8 mouse cellular contexts compared by ENCODE assay signal in genomic region chr1:144003904-144004740, GRCm38 (mm10). TPM values are rescaled to one million over a fixed set of nuclear protein-coding genes. Genes with fewer than 3 reads are reported as not detected.
DNase-seq lines count a peak whose midpoint lies in the region; ATAC-seq and TF ChIP-seq lines count a peak whose summit lies in the region.

Gene Rgs2, minus strand, starts transcription at chr1:144004161.

- H3K4me1 ChIP-seq in ES-E14 (ENCODE audit: control insufficient read depth in 2 of 2, insufficient read depth in 2 of 2, low read length in 2 of 2, poor library complexity in 1 of 2): no peaks in the 10 kb centered on the region
- peaks cover 13% of the 10 kb centered on the region; the same call in 1 of the 2 replicates for H3K4me1 ChIP-seq in forebrain, postnatal 0 days (ENCODE audit: insufficient read depth)
- no peaks in the 10 kb centered on the region; the same call in 1 of the 2 replicates for H3K4me1 ChIP-seq in lung, embryonic 16.5 days (replicated peaks; ENCODE audit: control insufficient read depth, insufficient read depth, low read length)

- in situ Hi-C loops in ES-E14 (cut with MboI; ENCODE audit: low sequenced_read_pairs in 2 of 2, unreplicated experiment in 2 of 2): loop anchor here in 1 of 2 experiments (25.0 kb wide), 1 partner anchor 192 kb away; no protein-coding TSS in a partner anchor

- peak; percentile 70 for DNase-seq in ES-E14 (ENCODE audit: low read depth, low spot score)
- peak; percentile 94 to 98 for DNase-seq in cerebellum, adult 18-20 months
- peak; percentile 98 for DNase-seq in forebrain, postnatal 0 days
- DNase-seq in layer of hippocampus, adult 9-10 months (ENCODE audit: low spot score): peak; percentile 89
- DNase-seq in ovary, postnatal 10 days (ENCODE audit: low spot score): peak; percentile 93
- DNase-seq in thymus, postnatal 10 days (ENCODE audit: low spot score in 2 of 2): peak; percentile 95 to 97

- H3K4me2 ChIP-seq in forebrain, postnatal 0 days (ENCODE audit: low read depth): peak within 1 kb of the TSS; percentile 90
- H3K4me2 ChIP-seq in lung, embryonic 16.5 days (ENCODE audit: low read depth, low read length): peak within 1 kb of the TSS; percentile 84

- peak; percentile 36 for TF ChIP-seq CTCF in forebrain, postnatal 0 days (IDR thresholded peaks at IDR 0.05; ENCODE audit: low read depth)

- no peaks in the 10 kb centered on the region for H3K9me3 ChIP-seq in ES-E14 (ENCODE audit: control insufficient read depth, insufficient read depth, low read depth, low read length)
- no peaks in the 10 kb centered on the region for H3K9me3 ChIP-seq in forebrain, postnatal 0 days (ENCODE audit: low read length)
- H3K9me3 ChIP-seq in lung, embryonic 16.5 days (ENCODE audit: control insufficient read depth, low read length): no peaks in the 10 kb centered on the region

- WGBS in forebrain, postnatal 0 days: under 1% methylated on average over 57 of the region's 57 CpGs
- under 1% methylated on average over 57 of the region's 57 CpGs for WGBS in lung, embryonic 16.5 days

- peak; percentile 99 for ATAC-seq in forebrain, postnatal 0 days
- peak; percentile 68 to 70 for ATAC-seq in hematopoietic stem cell, adult 5-6 weeks (replicated peaks in 1 of 2; ENCODE audit: insufficient read depth in 1 of 2, low FRiP score in 2 of 2, low TSS enrichment in 1 of 2, low read depth in 1 of 2, poor library complexity in 2 of 2, severe bottlenecking in 2 of 2)
- ATAC-seq in lung, embryonic 16.5 days (ENCODE audit: low read depth): peak; percentile 99

- H3K4me3 ChIP-seq in ES-E14 (ENCODE audit: insufficient read depth in 1 of 2, low read depth in 1 of 2, low read length in 2 of 2, poor library complexity in 1 of 2, severe bottlenecking in 1 of 2): peak within 1 kb of the TSS; percentile 60 to 68
- peak within 1 kb of the TSS; percentile 90 for H3K4me3 ChIP-seq in forebrain, postnatal 0 days (ENCODE audit: low read depth, low read length)
- peak within 1 kb of the TSS; percentile 80 for H3K4me3 ChIP-seq in lung, embryonic 16.5 days (ENCODE audit: low read length)

- H3K27ac ChIP-seq in ES-E14 (ENCODE audit: insufficient read depth, low read depth, low read length, poor library complexity, severe bottlenecking): no peak within 1 kb of the TSS
- H3K27ac ChIP-seq in forebrain, postnatal 0 days (ENCODE audit: low read depth, low read length): peak within 1 kb of the TSS; percentile 83
- peak within 1 kb of the TSS; percentile 69 for H3K27ac ChIP-seq in lung, embryonic 16.5 days (ENCODE audit: low read length)

- H3K27me3 ChIP-seq in forebrain, postnatal 0 days (ENCODE audit: insufficient read depth, low read length): no peaks in the 10 kb centered on the region
- no peaks in the 10 kb centered on the region for H3K27me3 ChIP-seq in lung, embryonic 16.5 days (ENCODE audit: control insufficient read depth, insufficient read depth, low read depth, low read length)

- no peaks in the 10 kb centered on the region for H3K36me3 ChIP-seq in ES-E14 (ENCODE audit: control insufficient read depth, insufficient read depth, low read length, poor library complexity, severe bottlenecking)
- peaks cover 12% of the 10 kb centered on the region for H3K36me3 ChIP-seq in forebrain, postnatal 0 days (ENCODE audit: insufficient read depth)
- H3K36me3 ChIP-seq in lung, embryonic 16.5 days (ENCODE audit: control insufficient read depth, insufficient read depth, low read length): no peaks in the 10 kb centered on the region; the same call in 1 of the 2 replicates

- H3K9ac ChIP-seq in ES-E14 (ENCODE audit: insufficient read depth, low read depth, low read length, poor library complexity, severe bottlenecking): peak within 1 kb of the TSS; percentile 27
- peak within 1 kb of the TSS; percentile 80 for H3K9ac ChIP-seq in forebrain, postnatal 0 days
- H3K9ac ChIP-seq in lung, embryonic 16.5 days (ENCODE audit: low read length): peak within 1 kb of the TSS; percentile 84

TF ChIP-seq in ES-E14, 5 proteins besides CTCF, POLR2A, EP300 and RAD21:
- TF ChIP-seq HCFC1 (IDR thresholded peaks at IDR 0.05; ENCODE audit: borderline replicate concordance, insufficient read depth, low read length) (no peak), CHD2 (IDR thresholded peaks at IDR 0.05; ENCODE audit: low read depth, low read length) (no peak), MAFK (IDR thresholded peaks at IDR 0.05; ENCODE audit: insufficient read depth, low read depth, low read length) (no peak), ZC3H11A (IDR thresholded peaks at IDR 0.05; ENCODE audit: borderline replicate concordance, low read depth, low read length) (no peak), ZNF384 (IDR thresholded peaks at IDR 0.05; ENCODE audit: low read depth, low read length) (no peak)

RNA-seq across cellular contexts. Expression of gene Rgs2, which starts in this region (rescaled TPM):
- 0.49 and 0.79 TPM in 2 replicates for total RNA-seq in ES-E14 (2012; rRNA removed)
- 45.1 and 60.7 TPM in 2 replicates for total RNA-seq in forebrain, postnatal 0 days (2014; rRNA removed)
- 71.8 and 85.9 TPM in 2 replicates for polyA plus RNA-seq in forebrain, postnatal 0 days (2015; fragmentation: Nextera tagmentation; extraction: Ambion mirVana)
- total RNA-seq in hematopoietic stem cell, adult 5-6 weeks (2017): 312 and 402 TPM in 2 replicates
- polyA plus RNA-seq in lung, embryonic 16.5 days (2015; fragmentation: Nextera tagmentation; extraction: Ambion mirVana): 183 and 208 TPM in 2 replicates

Comparison
In these comparisons a context has a peak if more than half of its experiments do, and no peak if none do; other contexts are left out.
1. RNA of gene Rgs2 (total RNA-seq): 312 to 402 TPM in hematopoietic stem cell, adult 5-6 weeks and 45.1 to 60.7 TPM in forebrain, postnatal 0 days; 0.49 to 0.79 TPM in ES-E14; every median in the first group is over 10 times any median in the second.
2. Peak in DNase-seq, H3K4me3 ChIP-seq and H3K9ac ChIP-seq in ES-E14; RNA of the gene not detected or under 1 TPM.
3. H3K9ac ChIP-seq: peak in every context shown above with its lines; median percentile 84 in lung, embryonic 16.5 days; 80 in forebrain, postnatal 0 days; 27 in ES-E14.
4. Peak in every context shown above with its lines, with median percentiles within 50 percentile points of each other: DNase-seq, H3K4me3 ChIP-seq and ATAC-seq.